Mouse (Mus musculus) c-Kit-positive CD71-positive TER-119-negative erythroid progenitor cells, embryonic 14.5 days (primary cell): Measurements from ENCODE around the gene Qtrt2.

Source experiments
- DNase-seq: peaks from one replicate; pipeline ENCODE4 v3.0.0-alpha.2; 2013; ENCODE audit warnings: low read depth

Gene Qtrt2

DNA sequence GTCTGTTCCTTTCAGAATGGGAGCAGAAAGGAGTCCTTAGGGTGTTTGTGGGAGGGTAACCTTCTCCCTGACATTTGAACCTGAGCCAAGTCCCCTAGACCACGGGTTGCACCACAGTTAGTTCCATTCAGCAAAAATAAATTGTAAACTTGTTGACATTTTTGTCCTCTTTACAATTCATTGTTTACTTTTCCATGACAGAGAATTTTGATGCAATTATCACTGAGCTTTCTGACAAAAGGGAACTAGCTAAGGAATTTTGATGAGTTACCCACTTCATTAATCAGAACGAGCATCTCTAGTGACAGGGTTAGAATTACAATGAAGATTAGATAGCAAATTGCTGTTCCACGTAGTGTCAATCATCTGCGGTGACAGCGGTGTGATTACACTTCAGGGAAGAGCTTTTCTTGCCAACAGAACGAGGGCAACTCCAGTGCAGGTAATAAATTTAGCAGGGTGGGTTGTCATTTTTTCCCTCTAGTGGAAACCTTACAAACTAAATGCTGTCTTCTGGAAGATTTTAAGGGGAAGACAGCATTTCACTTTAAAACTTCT is 1.5 kb downstream of the Qtrt2 start:
- DNase-seq = no peak

DNA sequence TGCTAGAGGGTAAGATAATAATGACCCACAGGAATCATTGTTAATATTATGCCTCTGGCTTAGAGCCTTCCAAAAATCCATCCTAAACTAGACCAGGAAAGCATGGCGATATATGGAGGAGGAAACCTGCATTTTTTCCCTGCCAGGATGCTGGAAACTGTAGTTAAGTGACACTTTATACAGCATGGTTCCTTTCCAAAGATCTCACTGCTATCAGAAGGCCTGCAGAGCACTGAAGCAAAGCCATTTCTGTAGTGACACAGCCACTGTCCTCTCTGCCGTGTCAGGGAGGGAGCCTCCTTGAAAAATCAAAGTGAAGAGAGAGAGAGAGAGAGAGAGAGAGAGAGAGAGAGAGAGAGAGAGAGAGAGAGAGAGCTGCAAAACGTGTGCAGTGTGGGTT is 4.0 kb downstream of the Qtrt2 start:
- DNase-seq = no peak

DNA sequence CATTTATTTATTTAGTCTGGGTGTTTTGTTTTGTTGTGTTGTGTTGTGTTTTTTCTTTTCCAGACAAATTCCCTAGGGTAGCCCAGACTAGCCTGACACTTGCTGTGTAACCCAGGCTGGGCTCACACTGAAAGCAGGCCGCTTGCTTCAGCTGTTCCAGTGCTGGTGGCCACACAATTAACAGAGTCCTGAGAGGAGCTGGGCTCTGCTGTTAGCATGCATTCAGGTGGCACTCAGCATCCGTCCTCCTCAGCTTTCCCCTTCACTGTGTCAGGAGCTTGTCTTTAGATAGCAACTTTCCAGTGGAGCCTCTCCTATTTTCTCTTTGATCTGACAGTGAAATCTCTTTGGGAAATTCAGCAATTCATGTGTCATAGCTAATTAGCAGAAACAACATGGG is 4.6 kb downstream of the Qtrt2 start:
- DNase-seq = no peak

DNA sequence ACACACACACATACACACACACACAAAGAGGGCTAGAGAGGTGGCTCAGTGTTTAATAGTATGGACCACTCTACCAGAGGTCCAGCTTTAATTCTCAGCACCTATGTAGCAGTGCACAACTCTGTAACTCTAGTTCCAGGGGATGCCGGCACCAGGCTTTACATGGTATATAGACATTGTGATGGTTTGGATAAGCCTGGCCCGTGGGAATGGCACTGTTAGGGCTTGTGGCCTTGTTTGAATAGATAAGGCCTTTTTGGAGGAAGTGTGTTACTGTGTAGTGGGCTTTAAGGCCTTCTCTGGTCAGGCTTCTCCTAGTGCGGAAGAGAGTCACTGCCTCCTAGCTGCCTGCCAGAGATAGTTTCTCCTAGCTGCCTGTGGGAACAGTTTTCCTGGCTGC is 7.7 kb downstream of the Qtrt2 start:
- no peak for DNase-seq

DNA sequence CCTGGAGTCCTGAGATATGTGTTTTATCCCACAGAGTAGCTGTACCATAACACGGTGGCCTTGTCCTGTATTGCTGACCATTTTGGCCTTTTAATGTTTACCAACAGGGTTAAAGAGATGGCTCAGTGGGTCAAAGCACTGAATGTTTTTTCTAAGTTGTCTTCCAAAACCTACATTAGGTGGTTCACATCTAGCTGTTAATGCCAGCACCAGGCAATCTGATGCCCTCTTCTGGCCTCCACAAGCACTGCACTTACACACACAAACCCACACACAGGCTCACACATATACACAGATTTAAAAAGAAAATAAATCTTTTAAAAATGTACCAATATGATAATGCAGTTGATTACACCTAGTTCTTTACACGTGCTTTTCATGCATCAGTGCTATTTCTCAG is 17.7 kb downstream of the Qtrt2 start:
- no peak for DNase-seq

DNA sequence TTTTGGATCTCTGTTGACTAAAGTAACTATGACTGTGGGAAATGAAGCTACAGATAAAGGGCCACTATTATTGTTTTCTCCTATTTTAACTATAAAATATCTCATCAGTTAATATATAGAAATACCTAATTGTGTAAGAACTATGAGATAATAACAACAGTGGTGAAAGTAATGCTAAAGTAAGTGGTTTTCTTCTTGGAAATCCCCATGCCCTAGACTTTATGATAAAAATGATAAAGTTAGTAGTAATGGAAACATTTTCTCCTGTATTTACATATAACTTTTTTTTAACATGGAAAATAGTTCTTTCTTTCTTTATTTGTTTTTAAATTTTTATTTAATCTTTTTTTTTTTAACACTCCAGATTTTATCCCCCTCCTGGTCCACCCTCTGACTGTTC is 26.0 kb downstream of the Qtrt2 start:
- DNase-seq = no peak

DNA sequence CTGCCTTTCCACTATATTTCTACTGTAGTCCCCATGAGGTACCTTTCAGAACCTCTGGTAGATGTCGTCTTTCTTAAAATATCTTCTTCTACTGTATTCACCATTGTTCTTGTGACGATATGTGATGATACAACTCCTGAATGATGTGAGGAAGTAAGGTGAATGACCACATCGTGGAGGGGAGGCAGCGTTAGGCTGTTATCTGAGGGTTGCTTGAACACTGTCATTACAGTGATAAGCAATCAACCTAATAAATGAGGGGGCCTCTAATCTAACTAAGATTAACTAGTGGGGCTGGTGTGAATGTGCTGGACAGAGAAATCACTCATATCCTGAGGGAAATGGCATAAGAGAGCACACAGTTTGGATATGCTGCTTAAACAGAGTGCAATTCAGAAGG is 26.5 kb downstream of the Qtrt2 start:
- DNase-seq = no peak

DNA sequence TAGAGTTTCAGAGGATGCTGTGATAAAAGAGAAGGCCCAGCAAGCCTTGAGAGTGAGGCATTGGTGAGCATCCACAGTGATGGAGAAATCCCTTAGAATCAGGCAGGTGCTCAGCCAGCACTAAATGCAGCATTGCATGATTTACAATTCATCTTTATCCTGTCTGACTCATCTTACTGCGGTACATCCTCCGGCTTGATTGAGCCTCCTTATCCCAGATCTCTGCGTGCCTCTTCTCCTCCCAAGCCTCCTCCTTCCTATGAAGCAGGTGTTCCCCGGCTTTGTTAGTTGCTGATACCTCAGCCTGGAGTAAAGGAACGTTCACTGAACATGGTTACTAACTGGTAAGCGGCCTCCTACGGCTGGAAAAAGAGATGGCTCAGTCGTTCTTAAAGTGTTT is 32.1 kb downstream of the Qtrt2 start:
- no peak for DNase-seq

DNA sequence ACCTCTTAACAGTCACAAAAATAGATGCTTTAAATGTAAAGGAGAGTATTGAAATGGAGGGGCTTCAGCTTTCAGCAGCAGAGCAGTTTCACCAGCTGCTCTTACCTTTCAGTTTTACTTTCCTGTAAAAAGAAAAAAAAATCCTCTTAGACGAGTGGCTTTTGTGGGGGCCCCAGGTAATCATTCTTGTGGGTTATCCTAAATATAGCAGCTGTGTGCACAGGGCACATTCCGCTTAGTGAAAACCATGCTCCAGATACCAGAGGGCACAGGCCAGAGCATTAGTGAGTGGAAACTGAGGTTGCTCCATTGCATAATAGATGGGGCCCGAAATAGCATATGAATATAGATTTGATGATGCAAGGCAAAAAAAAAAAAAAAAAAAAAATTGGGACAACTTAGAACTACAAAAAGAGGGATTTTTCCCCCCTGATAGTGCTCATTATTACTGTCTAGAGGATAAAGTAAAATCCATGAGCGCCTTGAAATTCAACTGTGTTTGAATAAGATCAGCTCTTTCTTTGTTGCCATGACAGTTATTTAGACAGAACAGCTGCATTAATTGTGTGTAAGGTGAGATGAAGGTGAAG is 35.8 kb downstream of the Qtrt2 start:
- DNase-seq = no peak

DNA sequence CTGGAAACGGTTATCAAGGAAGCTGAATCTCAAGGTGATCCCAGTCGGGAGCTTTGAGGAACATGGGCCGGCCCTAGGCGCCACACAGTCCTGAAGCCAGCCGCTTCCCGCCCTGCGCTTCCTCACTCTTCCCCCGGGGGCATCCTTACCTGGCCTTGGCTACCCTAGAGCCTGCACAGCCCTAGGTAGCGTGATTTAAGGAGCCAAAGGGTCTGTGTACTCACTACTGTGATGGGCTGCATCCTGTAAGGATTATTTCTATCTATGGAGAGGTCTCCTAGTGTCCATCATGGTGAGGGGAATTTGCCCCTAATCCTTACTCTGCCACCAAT is 36.6 kb downstream of the Qtrt2 start:
- DNase-seq = no peak

DNA sequence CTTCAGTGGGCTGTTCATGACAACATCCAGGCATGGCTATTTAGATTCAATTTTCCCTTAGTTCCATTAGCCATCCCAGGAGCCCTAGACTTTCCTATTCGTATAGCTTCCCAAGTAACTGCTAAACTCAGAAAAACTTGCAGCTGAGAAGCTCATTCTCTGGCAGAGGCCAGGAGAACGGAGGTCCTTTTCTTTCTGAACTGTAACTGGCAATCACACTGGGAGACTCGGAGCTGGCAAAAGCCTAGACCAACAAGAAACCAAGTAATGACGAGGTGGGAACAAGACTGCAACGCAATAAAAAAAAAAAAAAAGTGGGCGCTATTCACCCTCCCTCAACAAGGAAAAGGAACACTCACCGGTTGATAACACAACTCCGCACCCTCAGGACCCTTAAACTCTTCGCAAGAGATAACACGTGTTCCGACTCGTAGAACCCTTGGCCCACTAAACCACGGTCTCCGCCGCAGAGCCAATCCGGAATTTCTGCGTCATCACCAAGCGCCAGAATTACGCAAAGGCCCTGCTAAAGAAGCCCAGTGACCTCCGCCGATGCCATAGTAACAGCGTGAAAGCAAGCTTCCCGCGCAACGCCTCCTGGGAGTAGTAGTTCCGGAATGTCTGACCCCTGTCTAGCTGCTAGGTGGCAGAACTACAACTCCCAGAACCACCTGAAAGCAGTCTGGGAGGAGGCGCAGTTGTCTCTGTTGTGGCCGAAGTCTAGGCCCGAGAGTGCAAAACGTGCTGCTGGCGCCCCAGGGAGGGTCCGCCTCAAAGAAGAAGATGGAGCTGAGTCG is 37.2 kb downstream of the Qtrt2 start, which contains the start of gene Ccdc191:
Gene Ccdc191 (plus strand): TSS at position 593 of the 797 bp plus-strand sequence.
- peak; percentile 100 for DNase-seq

DNA sequence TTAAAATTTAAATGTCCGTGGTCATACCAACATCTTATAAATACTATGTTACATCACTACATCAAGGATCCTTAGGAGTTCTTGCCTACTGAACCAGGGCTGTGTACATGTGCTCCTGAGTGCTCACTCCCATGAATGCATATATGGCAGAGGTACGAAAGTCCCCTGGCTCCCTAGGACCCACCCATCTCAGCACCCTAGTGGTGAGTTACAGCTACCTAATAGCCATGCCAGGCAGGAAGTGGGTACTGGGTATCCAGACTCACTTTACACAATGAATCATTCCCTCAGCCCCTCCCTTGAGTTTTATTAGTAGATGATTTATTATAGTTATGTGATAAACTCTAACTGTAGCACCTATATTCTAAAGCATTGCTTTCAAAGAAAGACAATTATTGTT is 44.3 kb downstream of the Qtrt2 start:
- no peak for DNase-seq

DNA sequence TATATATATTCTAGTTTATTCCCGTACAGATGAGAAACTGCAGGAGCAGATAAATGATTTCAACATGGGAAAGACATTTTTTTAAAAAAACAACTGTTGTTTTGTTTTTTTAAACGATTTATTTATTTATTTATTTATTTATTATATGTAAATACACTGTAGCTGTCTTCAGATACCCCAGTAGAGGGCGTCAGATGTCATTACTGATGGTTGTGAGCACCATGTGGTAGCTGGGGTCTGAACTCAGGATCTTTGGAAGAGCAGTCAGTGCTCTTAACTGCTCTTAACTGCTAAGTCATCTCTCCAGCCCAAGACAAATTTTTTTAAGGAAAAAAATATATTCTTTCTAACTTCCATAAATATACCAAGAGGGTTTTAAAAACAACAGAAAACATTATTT is 45.0 kb downstream of the Qtrt2 start:
- no peak for DNase-seq

DNA sequence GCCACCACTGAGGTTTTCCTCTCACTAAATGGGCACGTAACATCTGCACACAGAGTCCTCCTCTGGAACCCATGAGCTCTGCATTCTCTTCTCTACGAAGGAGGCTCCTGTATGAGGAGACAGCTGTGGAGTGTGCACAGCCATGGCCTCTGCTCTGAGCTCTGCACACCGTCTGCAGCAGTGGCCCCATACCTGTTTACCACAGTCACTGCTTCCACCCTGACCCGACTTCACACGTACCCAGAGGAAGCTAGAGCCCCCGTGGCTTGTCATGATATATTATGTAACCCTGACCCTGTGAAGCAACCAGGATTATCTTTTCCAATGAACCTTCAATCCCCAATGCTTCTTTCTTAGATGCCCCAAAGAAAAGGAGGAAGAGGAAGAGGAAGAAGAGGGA is 46.8 kb downstream of the Qtrt2 start:
- no peak for DNase-seq

DNA sequence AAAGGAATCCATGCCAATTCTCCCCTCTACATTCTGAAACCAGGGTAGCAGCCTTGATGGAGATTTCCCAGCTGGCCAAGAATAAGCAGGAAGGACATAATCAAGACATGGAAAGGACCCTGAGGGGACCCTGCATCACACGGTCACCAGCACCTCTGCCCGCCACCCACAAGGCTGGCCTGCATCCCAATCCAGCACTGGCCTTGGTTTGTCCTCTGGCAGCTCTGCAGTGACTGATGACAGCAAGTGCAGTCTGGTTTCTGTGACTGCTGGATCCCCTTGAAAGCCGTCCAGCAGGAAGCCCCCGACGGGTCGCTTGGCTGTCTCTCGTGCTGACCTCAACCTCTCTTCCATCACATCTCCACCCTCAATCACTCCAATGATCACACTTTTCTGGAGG is 55.2 kb downstream of the Qtrt2 start:
- no peak for DNase-seq

DNA sequence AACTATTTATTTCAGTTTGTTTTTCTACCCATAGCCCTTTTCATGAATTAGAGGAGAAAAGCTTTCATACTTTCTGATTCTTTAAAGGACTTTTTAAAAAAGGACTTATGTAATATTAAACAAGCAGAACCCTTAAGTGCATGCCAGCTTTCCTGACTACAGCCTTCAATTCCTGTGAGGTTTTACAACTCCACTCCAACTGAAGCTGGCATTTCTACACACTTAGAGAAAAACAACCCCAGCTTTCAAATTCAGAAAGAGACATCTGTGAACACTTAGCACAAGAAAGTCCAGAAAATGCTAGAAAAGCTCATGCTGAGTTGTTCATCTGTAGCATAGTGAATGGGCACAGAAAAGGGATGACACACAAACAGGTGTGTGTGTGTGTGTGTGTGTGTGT is 56.8 kb downstream of the Qtrt2 start:
- DNase-seq = no peak

DNA sequence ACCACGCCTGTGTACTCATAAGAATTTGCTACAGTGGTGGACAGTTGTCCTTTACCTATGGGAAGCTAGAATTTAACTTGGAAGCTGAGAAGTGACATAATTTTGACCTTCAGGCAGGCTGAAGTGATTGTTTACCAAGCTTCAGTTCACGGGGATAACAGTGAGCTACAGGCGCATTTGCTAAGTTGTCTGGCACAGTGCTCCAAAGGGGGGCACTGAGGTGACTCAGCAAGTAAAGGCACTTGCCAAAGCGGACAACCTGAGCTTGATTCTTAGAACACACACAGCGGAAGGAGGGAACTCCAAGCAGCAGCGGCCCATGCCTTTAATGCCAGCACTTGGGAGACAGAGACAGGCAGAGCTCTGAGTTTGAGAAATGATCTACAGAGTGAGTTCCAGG is 66.0 kb downstream of the Qtrt2 start:
- no peak for DNase-seq

DNA sequence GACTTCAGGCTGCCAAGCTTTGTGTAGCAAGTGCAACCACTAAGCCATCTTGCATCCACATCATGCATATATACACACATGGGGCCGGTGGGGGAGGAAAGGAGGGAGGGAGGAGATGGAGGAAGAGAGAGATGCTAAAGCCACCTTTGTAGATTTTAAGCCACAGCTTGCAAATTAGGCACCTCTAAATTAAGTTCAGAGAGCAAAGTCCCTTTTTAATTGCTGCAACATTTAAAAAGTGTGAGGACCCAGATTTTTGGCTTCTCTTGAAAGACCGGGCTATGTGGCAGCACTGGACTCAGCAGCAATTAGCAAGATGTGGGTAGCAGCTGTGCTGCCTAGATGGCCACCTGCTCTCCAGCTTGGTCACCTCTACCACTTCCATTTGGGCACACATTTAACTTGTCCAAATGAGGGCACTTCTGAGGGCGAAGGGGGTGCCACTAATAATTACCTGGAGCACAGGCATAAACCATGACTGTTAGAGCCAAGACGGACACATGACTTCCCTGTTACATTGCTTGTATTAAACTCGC is 67.6 kb downstream of the Qtrt2 start:
- no peak for DNase-seq

DNA sequence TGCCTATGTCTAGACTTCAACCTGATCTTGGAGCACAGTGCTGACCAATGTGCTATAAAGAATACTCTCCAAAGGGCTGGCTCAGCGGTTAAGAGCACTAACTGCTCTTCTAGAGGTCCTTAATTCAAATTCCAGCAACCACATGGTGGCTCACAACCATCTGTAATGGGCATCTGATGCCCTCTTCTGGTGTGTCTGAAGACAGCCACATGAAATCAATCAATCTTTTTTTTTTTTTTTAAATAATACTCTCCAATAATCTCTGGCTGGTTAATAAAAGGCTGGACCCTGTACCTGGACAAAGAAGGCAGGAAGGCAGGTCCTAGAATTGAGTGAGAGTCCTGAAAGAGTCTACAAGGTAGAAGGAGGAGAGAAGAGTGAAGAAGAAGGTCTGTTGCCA is 76.8 kb downstream of the Qtrt2 start:
- no peak for DNase-seq

DNA sequence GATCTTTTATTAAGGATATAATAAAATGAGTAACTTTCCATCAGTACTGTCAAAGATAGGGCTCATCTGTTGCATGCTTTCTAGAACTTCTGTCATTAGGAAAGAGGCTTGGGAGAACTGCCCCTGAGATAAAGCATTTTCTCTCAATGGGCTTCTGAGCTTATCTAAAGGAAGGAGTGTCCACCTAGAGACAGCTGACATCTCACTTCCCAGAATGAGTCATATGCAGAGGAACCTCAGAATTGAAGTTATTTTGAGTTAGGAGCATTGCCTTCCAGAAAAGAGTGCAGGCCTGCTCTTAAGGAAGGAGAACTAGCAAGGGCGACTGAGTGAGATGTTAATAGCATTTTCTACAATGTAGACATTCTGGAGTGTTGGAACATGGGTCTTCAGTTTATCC is 85.4 kb downstream of the Qtrt2 start:
- no peak for DNase-seq

DNA sequence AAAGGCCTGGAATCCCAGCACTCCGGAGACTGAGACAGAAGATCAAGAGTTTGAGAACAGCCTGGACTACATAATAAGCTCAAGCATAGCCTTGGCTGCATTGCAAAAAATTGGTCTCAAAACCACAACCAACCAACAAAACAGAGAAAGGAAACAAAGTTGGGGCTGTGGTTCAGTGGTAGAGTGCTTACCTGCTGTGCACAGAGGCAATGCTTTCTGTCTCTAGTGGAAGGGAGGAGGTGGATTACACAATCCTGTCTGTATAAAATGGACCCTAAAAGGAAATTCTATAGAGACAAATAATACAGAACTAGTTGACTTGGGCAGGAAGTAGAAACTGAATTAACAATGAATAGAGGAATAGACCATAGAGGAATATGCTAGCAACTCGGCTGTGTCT is 94.7 kb downstream of the Qtrt2 start:
- DNase-seq = no peak

DNA sequence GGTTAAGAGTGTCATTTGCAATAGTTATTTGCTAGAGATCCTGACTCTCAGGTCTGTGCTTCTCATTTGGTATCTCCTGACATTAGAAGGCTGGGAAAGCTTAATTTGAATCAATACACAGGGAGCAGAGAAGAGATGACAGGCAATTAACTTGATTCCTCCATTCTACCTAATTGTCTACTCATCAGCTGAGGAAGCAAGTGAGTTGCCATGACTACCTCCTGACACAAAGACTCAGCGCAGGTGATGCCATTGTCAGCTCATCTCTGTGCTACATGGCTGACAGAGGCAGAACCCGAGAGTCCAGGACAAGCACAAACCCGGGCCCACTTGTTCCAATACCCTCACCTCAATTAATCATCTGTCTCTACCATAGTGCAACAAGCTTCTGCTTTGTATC is 99.1 kb downstream of the Qtrt2 start:
- DNase-seq = no peak

DNA sequence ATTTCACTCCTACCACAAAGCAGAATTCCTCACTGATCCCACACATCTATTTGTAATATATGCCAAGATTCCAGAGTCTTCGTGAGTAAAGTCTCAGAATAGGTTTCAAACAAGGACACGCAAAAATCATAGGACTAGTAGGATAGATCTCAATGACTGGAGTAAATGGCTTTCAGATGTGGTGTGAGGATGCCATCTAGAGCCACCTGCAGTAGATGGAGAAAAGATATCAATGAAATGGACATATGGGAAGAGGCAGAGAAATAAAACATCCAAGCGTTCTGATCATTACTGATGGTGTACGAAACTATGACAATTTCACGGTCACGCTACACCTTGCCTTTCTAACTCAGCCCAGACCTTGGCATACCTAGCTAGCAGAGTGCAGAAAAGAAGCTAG is 108.2 kb downstream of the Qtrt2 start:
- DNase-seq = no peak

DNA sequence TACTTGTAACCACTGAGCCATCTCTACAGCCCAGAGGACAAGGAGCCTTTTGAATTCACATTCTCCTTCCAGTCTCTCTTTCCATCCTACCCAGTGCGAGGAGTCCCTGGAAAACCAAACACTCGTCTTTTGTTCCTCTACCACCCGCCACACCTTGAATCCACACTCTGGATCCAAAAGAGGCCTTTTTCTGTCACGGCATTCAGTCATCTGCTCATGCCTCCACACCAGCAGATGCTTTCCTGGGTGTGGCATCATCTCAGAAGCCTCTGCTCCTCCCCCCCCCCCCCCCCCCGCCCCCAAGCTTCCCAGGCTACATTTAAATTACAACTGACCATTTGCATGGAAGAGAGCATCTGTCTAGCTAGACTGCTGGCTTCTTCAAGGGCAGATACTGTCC is 110.3 kb downstream of the Qtrt2 start:
- DNase-seq = no peak
